Mouse (Mus musculus) C2C12 (cell line): ENCODE measurements around the gene Clec2h. TPM values are rescaled to one million over a fixed set of nuclear protein-coding genes. Genes with fewer than 3 reads are reported as not detected.

Source experiments
- H3K27me3 ChIP-seq: one replicate; pipeline ENCODE4 v1.6.1; 2011; ENCODE audit not compliant: control insufficient read depth, insufficient read depth, insufficient read length
- H3K36me3 ChIP-seq: one replicate; pipeline ENCODE4 v1.6.1; 2011; ENCODE audit not compliant: control insufficient read depth, insufficient read depth
- H3K4me3 ChIP-seq: one replicate; pipeline ENCODE4 v1.5.1; 2011; ENCODE audit warnings: mild to moderate bottlenecking, control low read depth; ENCODE audit not compliant: poor library complexity, insufficient read depth, severe bottlenecking
- H3K79me2 ChIP-seq: one replicate; pipeline ENCODE4 v1.6.1; 2011; ENCODE audit not compliant: control insufficient read depth, insufficient read depth
- H3K79me3 ChIP-seq: one replicate; pipeline ENCODE4 v1.6.1; 2011; ENCODE audit warnings: low read depth, control low read depth
- H3ac ChIP-seq: one replicate; pipeline ENCODE3; 2011; ENCODE audit warnings: low read depth; ENCODE audit not compliant: control insufficient read depth, insufficient read length
- CEBPB ChIP-seq: IDR thresholded peaks from one replicate; pipeline ENCODE4 v1.6.1; 2011; ENCODE audit warnings: low read depth, mild to moderate bottlenecking, control low read depth, moderate library complexity
- CTCF ChIP-seq: IDR thresholded peaks from one replicate; pipeline ENCODE4 v1.5.1; 2011; ENCODE audit not compliant: control insufficient read depth, insufficient read depth, insufficient read length
- FOSL1 ChIP-seq: IDR thresholded peaks from one replicate; pipeline ENCODE4 v1.8.0; 2011; ENCODE audit warnings: mild to moderate bottlenecking, low read length; ENCODE audit not compliant: poor library complexity, insufficient read depth, severe bottlenecking
- MAX ChIP-seq: IDR thresholded peaks from one replicate; pipeline ENCODE4 v1.6.1; 2011; ENCODE audit warnings: mild to moderate bottlenecking, control low read depth
- MYOD1 ChIP-seq: IDR thresholded peaks from one replicate; pipeline ENCODE4 v1.6.1; 2011; ENCODE audit warnings: low read depth; ENCODE audit not compliant: control insufficient read depth, insufficient read length
- MYOG ChIP-seq: IDR thresholded peaks from one replicate; pipeline ENCODE4 v1.6.1; 2011; ENCODE audit not compliant: control insufficient read depth, insufficient read length; ENCODE audit errors: extremely low read depth
- USF1 ChIP-seq: IDR thresholded peaks from one replicate; pipeline ENCODE4 v1.6.1; 2011; ENCODE audit warnings: low read depth, mild to moderate bottlenecking, control low read depth, moderate library complexity
- polyA plus RNA-seq: library from polyadenylated mRNA; unstranded; fragments of >200 nt; fragmentation: generic; extraction: Trizol; gene quantifications from one replicate; pipeline ENCODE4 v1.2.1, GENCODE M21; 2012; ENCODE audit warnings: missing spikeins

Gene Clec2h
- polyA plus RNA-seq, 1 experiment: not detected

- no peak overlapping the region for H3K4me3 ChIP-seq
Observed at GRCm38 (mm10) chr6:128652938-128653337, 9.2 kb upstream of the Clec2h start.

GRCm38 (mm10) chr6:128661249-128661648, 936 bp upstream of the Clec2h start:
- TF ChIP-seq FOSL1 (no peak), MAX (no peak), MYOD1 (no peak), CTCF (no peak), USF1 (no peak), CEBPB (no peak), MYOG (no peak)
- no peak overlapping the region for H3K4me3 ChIP-seq
- H3K79me2 ChIP-seq: no peaks in the 10 kb centered on the region
- no peak overlapping the region for H3ac ChIP-seq
- no peaks in the 10 kb centered on the region for H3K79me3 ChIP-seq
- no peaks in the 10 kb centered on the region for H3K27me3 ChIP-seq
- no peaks in the 10 kb centered on the region for H3K36me3 ChIP-seq

More at GRCm38 (mm10) chr6:128652938-128653337, 9.2 kb upstream of the Clec2h start:
- TF ChIP-seq CEBPB (no peak), USF1 (no peak), MYOD1 (no peak), MYOG (no peak), FOSL1 (no peak), CTCF (no peak), MAX (no peak)
- Histone ChIP-seq H3K79me3 (no peaks in the 10 kb centered on the region), H3K79me2 (no peaks in the 10 kb centered on the region), H3K27me3 (no peaks in the 10 kb centered on the region), H3K36me3 (no peaks in the 10 kb centered on the region), H3ac (no peak overlapping the region)

- TF ChIP-seq MAX: no peak
- TF ChIP-seq CEBPB: no peak
- no peak for TF ChIP-seq MYOG
- no peaks in the 10 kb centered on the region for H3K27me3 ChIP-seq
Observed at GRCm38 (mm10) chr6:128669936-128670335, 7.8 kb downstream of the Clec2h start.

GRCm38 (mm10) chr6:128679574-128679973, 17.4 kb downstream of the Clec2h start:
- Histone ChIP-seq H3K4me3 (no peak overlapping the region), H3K79me2 (no peaks in the 10 kb centered on the region), H3K79me3 (no peaks in the 10 kb centered on the region), H3K27me3 (no peaks in the 10 kb centered on the region), H3K36me3 (no peaks in the 10 kb centered on the region), H3ac (no peak overlapping the region)
- TF ChIP-seq CTCF: no peak
- TF ChIP-seq FOSL1: no peak
- TF ChIP-seq MYOG: no peak
- TF ChIP-seq CEBPB: no peak
- no peak for TF ChIP-seq MAX
- no peak for TF ChIP-seq MYOD1
- TF ChIP-seq USF1: no peak

More at GRCm38 (mm10) chr6:128669936-128670335, 7.8 kb downstream of the Clec2h start:
- Histone ChIP-seq H3K79me3 (no peaks in the 10 kb centered on the region), H3K36me3 (no peaks in the 10 kb centered on the region), H3K79me2 (no peaks in the 10 kb centered on the region), H3K4me3 (no peak overlapping the region), H3ac (no peak overlapping the region)

GRCm38 (mm10) chr6:128701691-128702090, 39.5 kb downstream of the Clec2h start:
- no peaks in the 10 kb centered on the region for H3K79me2 ChIP-seq
- H3K36me3 ChIP-seq: no peaks in the 10 kb centered on the region

GRCm38 (mm10) chr6:128722959-128723358, 60.8 kb downstream of the Clec2h start, which contains the start of gene Klrb1:
TSS of gene Klrb1 (minus strand) at chr6:128723059.
- H3K36me3 ChIP-seq: no peaks in the 10 kb centered on the region
- TF ChIP-seq MYOG (no peak), USF1 (no peak), MAX (no peak), CTCF (no peak), MYOD1 (no peak), FOSL1 (no peak), CEBPB (no peak)
- H3K79me3 ChIP-seq: no peaks in the 10 kb centered on the region
- H3K27me3 ChIP-seq: no peaks in the 10 kb centered on the region
- no peak within 1 kb of the TSS for H3ac ChIP-seq
- no peaks in the 10 kb centered on the region for H3K79me2 ChIP-seq
- H3K4me3 ChIP-seq: no peak within 1 kb of the TSS

More at GRCm38 (mm10) chr6:128701691-128702090, 39.5 kb downstream of the Clec2h start:
- Histone ChIP-seq H3K27me3 (no peaks in the 10 kb centered on the region), H3K79me3 (no peaks in the 10 kb centered on the region), H3ac (no peak overlapping the region), H3K4me3 (no peak overlapping the region)
- TF ChIP-seq CTCF (no peak), USF1 (no peak)

Other genes starting within 250 kb of the Clec2h start
- 28.9 TPM for gene Itfg2, start 237.5 kb upstream of the Clec2h start, polyA plus RNA-seq
- gene Fkbp4, start 223.7 kb upstream of the Clec2h start, polyA plus RNA-seq: 399 TPM
- not detected for gene Pzp, start 135.7 kb upstream of the Clec2h start, polyA plus RNA-seq
- gene A2ml1, start 80.8 kb upstream of the Clec2h start, polyA plus RNA-seq: not detected
- gene Klrb1a, start 38.9 kb upstream of the Clec2h start, polyA plus RNA-seq: not detected
- not detected for gene Klrb1, start 60.7 kb downstream of the Clec2h start, polyA plus RNA-seq
- not detected for gene Klrb1c, start 126.8 kb downstream of the Clec2h start, polyA plus RNA-seq
- gene Gm44511, start 163.9 kb downstream of the Clec2h start, polyA plus RNA-seq: not detected
- not detected for gene Klrb1b, start 163.9 kb downstream of the Clec2h start, polyA plus RNA-seq
- not detected for gene Clec2i, start 225.2 kb downstream of the Clec2h start, polyA plus RNA-seq
- gene BC035044, start 228.7 kb downstream of the Clec2h start, polyA plus RNA-seq: not detected